Mouse (Mus musculus): Measurements from ENCODE around the gene Pdhx. TPM values are rescaled to one million over a fixed set of nuclear protein-coding genes. Genes with fewer than 3 reads are reported as not detected.

The Pdhx gene
- 10 to 100 TPM; 19.5 to 20.8 TPM for polyA plus RNA-seq (2017; shearing (Covaris generic))

DNA sequence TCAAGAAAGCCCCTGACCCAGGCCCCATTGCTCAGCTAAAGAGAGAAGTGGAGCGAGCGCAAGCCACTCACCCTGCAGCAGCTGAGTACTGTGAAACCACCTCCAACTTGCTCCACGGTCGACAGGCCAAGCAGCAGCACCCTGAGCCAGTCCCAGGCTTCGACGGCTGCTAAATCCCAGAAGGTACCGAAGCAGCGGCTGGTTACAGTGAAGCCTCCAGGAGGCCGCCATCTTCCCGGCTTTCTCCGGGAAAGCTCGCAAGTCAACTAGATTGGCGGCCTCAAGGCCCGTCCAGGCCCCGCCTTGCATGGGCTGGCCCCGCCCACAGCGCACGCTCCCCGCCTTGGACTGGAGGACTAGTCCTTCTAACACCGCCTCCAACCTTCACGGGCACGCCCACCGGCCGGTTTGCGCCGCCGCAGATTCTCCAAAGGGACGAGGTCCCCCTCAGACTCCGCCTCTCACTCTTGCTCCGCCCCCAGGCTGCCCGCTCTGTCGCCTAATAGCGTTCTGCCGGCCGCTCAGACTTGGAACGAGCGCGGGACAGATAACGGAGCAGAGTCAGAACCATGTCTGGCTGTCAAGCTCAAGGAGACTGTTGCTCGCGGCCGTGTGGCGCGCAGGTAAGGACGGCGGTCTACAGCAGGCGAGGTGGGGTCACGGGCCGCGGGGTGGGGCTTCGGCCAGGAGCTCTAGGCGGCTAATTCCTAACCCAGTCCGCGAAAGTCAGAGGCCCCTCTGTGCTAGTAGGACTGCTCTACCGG, at the start of gene Pdhx, which contains the start of gene Apip:
Gene Pdhx (minus strand): TSS at position 295 of the 764 bp plus-strand sequence.
Gene Apip (plus strand): TSS at position 457 of the 764 bp plus-strand sequence.

Other genes with a start within 250 kb of the Pdhx start
- gene Cd44, start 171.8 kb downstream of the Pdhx start, polyA plus RNA-seq (2017; shearing (Covaris generic)), result 10 to 100 TPM; 86.3 to 93.6 TPM
- gene Apip, start 162 bp upstream of the Pdhx start, polyA plus RNA-seq (2017; shearing (Covaris generic)), result 10 to 100 TPM; 19.0 to 25.4 TPM
- 1 to 10 TPM; 1.9 to 2.4 TPM for gene Ehf, start 229.8 kb upstream of the Pdhx start, polyA plus RNA-seq (2017; shearing (Covaris generic))

All from inflammation-experienced regulatory T-cells (primary cell).